Mouse (Mus musculus) v-Abl transformed pro-B cells (cell line): ENCODE measurements around the gene Gabbr2.

Experiments used
- in situ Hi-C, 2 experiments: fragments of 400-800 bp; cut with MboI; formaldehyde crosslinking; loops; one replicate each; pipeline ENCODE4 v1.15.1; 2025; ENCODE audit not compliant: unreplicated experiment in 2 of 2

The Gabbr2 gene

GRCm38 (mm10) chr4:46734906-46735305, 256.8 kb downstream of the Gabbr2 start:
- in situ Hi-C loops = no loop called here

DNA sequence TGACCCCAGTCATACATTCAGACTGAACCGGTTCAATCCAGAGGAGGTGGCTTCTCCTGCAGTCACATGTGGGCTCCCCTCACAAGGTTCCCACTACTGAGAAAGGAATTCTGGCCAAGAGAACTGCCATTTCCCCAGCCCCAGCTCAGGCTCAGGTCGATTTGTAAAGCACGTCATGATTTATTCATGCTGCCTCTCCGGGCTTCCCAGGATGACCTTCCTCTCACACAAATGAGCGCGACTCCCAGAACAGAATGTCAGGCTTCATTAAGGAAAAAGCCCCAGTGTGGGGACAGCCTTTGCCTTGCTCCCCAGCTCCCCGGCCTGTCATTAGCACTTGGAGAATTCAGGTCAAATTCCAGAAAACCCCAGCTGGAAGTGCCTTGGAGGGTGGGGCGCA, 260.1 kb downstream of the Gabbr2 start:
- in situ Hi-C loops = no loop called here

- in situ Hi-C loops = no loop called here
Observed at GRCm38 (mm10) chr4:46729306-46730042, 262.2 kb downstream of the Gabbr2 start.

DNA sequence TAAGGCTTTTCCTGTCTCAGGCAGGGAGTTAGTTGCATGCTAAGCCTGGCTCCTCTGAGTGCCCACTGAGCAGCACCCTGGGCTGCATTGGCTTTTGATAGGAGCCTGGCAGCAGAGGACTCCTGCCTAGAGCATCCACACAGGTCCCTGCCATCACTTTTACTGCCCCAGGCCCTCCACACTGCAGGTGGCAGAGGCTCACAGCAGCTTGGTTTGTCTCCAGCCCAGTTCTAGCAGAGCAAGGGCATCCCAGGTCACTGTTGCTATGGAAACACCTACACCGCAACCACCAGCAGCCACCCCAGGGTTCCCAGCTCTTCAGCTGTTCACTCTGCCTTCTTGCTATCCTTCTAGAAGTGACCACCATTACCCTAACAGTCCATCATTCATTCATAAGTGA, 263.4 kb downstream of the Gabbr2 start:
- in situ Hi-C loops = no loop called here

GRCm38 (mm10) chr4:46727153-46727552, 264.5 kb downstream of the Gabbr2 start:
- in situ Hi-C loops = no loop called here

GRCm38 (mm10) chr4:46720821-46721557, 270.7 kb downstream of the Gabbr2 start:
- in situ Hi-C loops = no loop called here

DNA sequence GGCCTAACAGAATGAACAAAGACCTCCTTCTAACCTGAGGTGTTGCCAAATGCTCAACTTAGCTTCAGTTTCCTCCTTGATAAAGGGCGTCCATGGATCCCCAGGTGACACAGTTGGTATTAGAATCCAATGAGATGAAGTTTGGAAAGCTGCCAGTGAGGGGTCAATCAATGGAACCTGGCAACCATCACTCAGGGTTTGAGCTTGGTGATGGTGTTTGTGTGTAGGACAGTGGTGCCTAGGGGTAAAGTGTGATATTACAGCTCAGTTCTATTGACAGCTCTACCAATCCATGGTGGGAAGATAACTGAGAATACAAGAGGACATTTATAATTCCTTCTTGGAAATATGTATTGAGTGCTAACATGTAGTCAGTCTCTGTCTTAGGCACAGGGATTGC, 271.6 kb downstream of the Gabbr2 start:
- in situ Hi-C loops = no loop called here

DNA sequence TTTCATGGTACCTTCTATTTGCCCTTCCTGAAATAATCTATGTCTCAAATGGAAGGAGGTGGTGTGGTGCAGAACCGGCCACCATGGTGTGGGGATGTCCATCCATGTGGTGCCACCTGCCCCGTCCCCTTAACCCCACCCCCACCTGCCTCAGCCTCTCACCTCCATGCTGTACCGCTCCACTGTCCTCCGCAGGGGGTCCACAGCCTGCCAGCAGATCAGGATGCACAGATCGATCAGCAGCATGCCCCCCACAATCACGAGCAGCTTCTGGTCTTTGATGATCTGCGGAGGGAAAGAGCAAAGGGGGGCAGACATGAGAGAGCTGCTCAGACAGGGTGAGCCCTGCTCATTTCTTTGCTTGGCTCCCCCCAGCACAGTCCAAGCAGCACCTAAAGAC, 273.0 kb downstream of the Gabbr2 start:
- in situ Hi-C loops = no loop called here

DNA sequence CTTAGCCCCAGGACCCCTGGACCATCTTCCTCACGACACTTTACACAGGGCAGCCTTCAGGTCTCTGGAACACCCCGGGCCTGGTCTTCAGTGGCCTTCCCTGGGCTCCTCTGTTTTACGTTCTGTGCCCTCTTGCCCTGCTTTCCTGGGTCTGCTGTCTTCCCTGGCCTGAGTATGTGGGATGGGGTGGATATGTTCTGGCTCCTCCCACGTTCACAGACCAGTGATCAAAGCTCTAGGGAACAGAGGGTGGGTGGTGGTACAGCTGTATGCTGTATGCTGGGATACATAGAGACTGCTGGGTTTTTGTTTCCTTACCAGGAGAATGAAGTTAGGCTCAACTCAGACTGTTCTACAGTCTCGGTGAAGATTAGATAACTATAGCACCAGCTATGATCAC, 274.5 kb downstream of the Gabbr2 start:
- in situ Hi-C loops = no loop called here

GRCm38 (mm10) chr4:46716361-46716760, 275.3 kb downstream of the Gabbr2 start:
- in situ Hi-C loops = no loop called here

DNA sequence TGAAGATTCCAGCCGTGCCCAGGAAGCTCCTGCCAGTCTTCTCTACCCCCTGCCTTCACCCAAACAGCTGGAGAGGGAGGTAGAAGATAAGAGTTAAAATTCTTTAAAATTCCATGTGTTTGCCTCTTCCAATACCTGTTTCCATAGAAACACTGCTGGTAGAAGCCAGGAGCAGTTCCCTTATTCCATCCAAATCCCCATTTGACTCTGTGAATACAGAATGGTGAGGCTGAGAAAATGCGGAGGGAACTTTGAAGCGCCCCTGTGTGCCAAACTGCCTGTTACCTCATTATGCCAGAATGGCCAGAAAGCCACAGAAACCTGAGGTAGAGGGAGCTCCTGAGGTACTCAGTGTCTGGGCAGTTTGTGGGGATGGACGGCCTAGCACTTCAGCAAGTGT, 281.1 kb downstream of the Gabbr2 start:
- in situ Hi-C loops = no loop called here

- in situ Hi-C loops = no loop called here
Observed at GRCm38 (mm10) chr4:46710018-46710417, 281.7 kb downstream of the Gabbr2 start.

GRCm38 (mm10) chr4:46709492-46709891, 282.2 kb downstream of the Gabbr2 start:
- in situ Hi-C loops = no loop called here

GRCm38 (mm10) chr4:46705739-46706138, 285.9 kb downstream of the Gabbr2 start:
- in situ Hi-C loops = no loop called here

DNA sequence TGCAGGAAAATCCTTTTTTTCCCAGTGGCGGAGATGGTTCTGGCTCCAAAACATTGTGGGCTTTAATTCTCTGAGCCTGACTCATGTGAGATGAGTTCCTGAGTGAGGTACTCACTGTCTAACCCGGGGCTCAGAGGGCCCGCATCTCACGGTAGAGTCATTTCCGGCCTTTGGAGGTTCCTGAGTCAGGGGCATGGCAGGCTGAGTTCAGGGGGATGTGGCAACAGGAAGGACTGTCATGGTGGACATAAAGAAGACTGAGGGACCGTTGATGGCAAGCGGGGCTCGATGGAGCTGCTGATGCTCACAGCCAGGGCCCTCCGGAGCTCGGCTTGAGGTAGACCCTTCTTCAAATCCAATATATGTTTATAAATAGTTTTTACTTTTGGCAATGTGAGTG, 288.5 kb downstream of the Gabbr2 start:
- in situ Hi-C loops = no loop called here

- in situ Hi-C loops = no loop called here
Observed at GRCm38 (mm10) chr4:46700223-46700651, 291.4 kb downstream of the Gabbr2 start.

- in situ Hi-C loops = no loop called here
Observed at GRCm38 (mm10) chr4:46696467-46696866, 295.2 kb downstream of the Gabbr2 start.

- in situ Hi-C loops = no loop called here
Observed at GRCm38 (mm10) chr4:46690565-46690964, 301.1 kb downstream of the Gabbr2 start.

- in situ Hi-C loops = no loop called here
Observed at GRCm38 (mm10) chr4:46690023-46690420, 301.7 kb downstream of the Gabbr2 start.

DNA sequence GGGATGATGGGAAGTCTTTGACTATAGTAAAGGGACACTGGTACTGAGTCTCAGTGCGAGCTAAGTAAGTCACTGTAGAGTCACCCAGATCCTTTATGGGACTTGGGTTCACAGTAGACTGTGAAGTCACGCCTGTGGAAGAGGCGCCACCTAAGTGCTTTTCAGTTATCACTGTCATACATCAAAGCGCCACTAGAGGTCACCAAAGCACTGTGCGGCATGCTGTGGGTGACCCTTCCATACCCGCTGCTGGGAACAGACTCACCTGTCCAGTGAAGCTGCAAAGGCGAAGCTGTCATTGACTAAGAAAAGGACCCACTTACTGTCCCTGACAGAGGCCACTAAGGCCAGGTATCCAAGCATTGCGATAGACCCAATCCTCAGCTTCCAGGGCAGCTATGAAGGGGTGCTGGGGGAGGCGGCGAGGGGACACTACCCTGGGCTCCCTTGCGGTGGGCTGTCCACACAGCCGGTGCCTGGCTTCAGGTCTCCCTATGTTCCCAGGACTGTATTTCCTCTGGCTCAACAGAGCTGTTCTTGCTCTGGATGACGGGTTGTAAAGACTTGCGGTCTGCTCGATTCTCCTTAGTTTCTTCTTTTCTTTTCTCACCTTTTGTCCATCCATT, 302.2 kb downstream of the Gabbr2 start:
- in situ Hi-C loops = loop anchor here (5.0 kb wide), 1 partner anchor 348 kb away; no protein-coding TSS in a partner anchor

- in situ Hi-C loops = loop anchor here (5.0 kb wide), 1 partner anchor 349 kb away; no protein-coding TSS in a partner anchor
Observed at GRCm38 (mm10) chr4:46688213-46688832, 303.4 kb downstream of the Gabbr2 start.
